Mouse (Mus musculus): ENCODE data around the gene Vegfa.

Gene Vegfa

GRCm38 (mm10) chr17:46032257-46032991, at the start of gene Vegfa:
Vegfa (minus strand) TSS chr17:46032369.
- peak; percentile 92 for DNase-seq (ENCODE audit: low spot score)

- DNase-seq (ENCODE audit: low spot score), result no peak
Measured at GRCm38 (mm10) chr17:46081657-46082056, 49.5 kb upstream of the Vegfa start.

GRCm38 (mm10) chr17:46081042-46081441, 48.9 kb upstream of the Vegfa start:
- DNase-seq (ENCODE audit: low spot score), result no peak

DNA sequence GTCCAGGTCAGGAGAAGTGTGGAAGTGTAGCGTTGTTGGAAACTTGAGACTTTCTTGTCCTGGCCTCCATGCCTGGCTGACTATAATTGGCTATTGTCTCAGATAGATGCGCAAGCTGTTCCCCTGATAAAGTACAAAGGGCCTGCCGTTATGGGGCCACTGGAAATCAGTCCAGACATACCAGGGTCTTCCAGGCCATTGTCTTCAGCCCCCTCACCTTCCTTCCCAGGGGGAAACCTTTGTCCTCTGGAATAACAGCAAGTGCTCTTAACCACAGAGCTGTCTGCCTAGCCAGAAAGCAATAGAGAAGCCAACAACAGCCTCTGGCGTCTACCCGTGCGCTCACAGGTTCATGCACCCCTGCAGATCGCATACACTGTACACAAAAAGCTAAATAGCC, 48.2 kb upstream of the Vegfa start:
- no peak for DNase-seq (ENCODE audit: low spot score)

DNA sequence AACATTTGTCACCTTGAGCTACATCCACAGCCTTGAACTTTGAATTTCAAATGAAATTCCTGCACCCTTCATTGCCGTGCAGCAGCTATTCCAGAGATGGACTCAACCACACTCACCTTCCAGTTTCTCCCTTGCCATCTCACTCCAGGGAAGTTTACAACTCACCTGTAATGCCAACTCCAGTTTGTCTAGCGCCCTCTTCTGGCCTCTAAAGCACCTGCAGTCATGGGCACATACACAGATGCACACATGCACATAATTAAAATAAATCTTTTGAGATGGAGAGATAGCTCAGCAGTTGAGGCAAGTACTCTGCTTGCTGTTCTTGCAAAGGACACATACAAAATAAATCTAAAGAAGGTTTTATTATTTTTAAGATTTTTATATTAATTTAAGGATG, 46.9 kb upstream of the Vegfa start:
- no peak for DNase-seq (ENCODE audit: low spot score)

- DNase-seq (ENCODE audit: low spot score), result no peak
Measured at GRCm38 (mm10) chr17:46077921-46078534, 45.9 kb upstream of the Vegfa start.

GRCm38 (mm10) chr17:46076260-46076551, 44.0 kb upstream of the Vegfa start:
- DNase-seq (ENCODE audit: low spot score), result no peak

GRCm38 (mm10) chr17:46075551-46076259, 43.5 kb upstream of the Vegfa start:
- DNase-seq (ENCODE audit: low spot score), result no peak

GRCm38 (mm10) chr17:46075116-46075485, 42.9 kb upstream of the Vegfa start:
- no peak for DNase-seq (ENCODE audit: low spot score)

DNA sequence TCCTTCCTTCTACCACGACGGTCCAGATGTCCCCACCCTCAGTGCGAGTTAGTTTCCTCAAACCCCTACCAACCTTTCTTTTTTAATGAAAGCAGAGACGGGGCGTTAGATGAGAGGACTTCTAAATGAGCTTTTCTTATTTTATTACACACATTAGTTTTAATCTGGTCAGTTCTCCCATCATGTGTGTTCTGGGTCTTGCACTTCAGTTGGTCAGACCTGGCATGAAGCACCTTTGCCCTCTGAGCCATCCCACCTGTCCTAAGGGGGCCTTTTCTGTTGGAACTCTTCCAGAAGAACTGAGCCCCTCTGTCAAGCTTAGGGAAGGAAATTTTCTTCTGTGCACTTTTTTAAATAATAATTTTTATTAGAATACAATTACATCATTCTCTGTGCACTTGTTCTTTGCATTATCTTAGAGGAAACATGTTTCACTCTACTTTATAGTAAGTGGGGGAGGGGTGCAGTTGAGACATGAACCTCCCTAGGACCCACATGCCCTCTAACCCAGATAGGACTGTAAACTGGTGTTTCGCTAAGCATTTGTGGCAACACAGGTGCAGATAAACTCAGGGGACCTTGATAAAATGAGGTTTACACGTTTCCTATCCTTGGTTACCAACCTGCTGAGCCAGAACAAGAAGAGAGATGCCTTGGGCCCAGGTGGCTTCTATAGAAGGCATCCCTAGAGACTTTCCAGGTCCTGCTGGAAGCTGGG, 42.4 kb upstream of the Vegfa start:
- no peak for DNase-seq (ENCODE audit: low spot score)

GRCm38 (mm10) chr17:46073730-46074301, 41.6 kb upstream of the Vegfa start:
- peak; percentile 67 for DNase-seq (ENCODE audit: low spot score)

- no peak for DNase-seq (ENCODE audit: low spot score)
Measured at GRCm38 (mm10) chr17:46071531-46071930, 39.4 kb upstream of the Vegfa start.

DNA sequence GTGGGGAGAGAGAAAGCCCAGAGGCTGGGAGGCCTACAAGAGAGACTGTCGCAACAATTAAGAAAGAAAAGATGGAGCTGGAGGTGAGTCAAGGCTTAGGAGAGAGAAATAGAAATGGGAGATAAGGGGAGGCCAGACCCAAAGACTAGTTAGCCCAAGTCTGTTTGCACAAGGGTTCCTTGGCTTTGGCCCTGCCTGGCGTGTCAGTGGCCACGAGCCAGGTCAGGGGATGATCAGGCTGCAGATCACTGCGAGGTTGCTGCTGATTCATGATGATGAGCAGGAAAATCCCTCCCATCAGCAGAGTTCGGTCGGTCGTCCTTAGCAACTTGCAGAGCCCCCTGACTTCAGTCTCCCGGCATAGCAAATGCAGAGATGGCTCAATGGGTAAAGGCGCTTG, 37.9 kb upstream of the Vegfa start:
- no peak for DNase-seq (ENCODE audit: low spot score)

GRCm38 (mm10) chr17:46063974-46064312, 31.8 kb upstream of the Vegfa start:
- no peak for DNase-seq (ENCODE audit: low spot score)

DNA sequence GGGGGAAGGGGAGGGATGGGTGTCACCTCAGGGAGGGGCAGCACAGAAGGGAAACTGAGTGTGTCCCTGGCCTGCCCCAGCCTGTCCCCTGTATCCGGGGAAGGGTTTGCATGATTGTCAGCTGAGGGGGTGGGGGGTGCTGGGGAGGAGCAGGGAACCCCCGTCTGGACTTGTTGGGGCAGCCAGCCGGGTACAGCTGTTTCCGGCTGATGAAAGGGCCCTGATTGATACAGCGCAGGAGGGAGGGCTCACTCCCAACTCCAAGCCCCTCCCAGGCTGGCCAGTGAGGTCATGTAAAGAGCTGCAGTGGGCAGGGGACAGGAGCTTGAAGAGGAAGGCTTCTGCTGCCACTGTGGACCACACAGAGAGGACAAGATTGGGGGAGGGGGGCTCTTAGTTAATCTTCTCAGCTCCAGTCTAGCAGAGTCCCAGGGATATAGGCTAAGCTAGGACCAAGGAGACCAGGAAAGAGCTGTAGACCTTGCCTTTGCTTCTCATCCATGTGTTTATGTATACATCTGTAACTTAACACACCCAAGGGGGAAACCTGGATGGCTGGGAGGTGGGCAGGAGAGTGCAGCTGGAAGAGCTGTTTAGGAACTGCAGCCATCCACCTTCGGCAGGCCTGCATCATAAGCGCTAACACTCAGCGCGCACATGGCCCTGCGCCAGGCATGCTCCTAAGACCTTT, 31.3 kb upstream of the Vegfa start:
- no peak for DNase-seq (ENCODE audit: low spot score)

DNA sequence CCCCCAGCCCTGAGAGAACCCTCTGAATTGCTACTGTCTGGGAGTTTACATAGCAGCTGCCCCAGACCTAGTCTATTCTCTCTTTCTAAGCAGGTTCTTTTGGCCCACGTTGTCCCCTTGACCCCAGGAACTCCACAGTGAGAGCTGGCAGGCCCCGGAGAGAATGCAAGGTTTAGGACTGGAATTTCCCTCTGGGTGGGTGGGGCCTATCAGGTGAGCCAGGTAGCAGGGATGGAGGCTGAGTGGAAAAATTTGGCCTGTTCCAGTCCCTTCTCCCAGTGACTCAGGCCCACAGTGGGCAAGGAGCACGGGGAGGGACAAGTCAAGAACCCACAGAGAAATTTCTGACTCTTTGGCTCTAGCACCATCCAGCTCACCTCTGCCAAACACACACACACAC, 28.1 kb upstream of the Vegfa start:
- DNase-seq (ENCODE audit: low spot score), result no peak

DNA sequence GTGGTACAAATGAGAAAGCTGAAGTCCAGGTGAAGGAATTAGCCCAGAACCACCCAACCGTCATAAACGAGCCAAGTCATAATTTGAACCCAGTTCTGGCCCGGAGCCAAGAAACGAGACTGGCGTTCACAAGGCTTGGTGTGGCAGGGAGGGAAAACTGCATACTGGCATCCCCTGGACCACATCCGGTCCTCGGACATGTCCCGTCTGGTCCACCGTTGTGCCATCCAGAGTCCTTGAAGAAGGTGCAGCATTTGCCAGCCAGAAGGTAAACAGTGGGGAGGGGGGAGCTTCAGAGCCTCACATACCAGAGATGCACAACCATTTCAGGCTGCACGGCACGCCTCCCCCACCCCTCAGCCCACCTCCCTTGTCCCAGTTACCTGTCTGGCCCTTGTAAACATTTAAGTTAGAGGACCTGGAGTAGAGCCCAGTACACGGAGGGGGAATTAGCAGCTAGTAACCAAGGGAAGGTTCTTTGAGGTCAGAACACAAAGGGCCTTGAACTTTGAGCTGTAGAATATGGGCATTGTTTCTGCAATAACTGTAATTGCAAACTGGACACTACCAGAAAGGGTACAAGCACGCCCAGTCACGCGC, 27.2 kb upstream of the Vegfa start:
- DNase-seq (ENCODE audit: low spot score), result no peak

- no peak for DNase-seq (ENCODE audit: low spot score)
Measured at GRCm38 (mm10) chr17:46056288-46056687, 24.1 kb upstream of the Vegfa start.

GRCm38 (mm10) chr17:46055736-46056135, 23.6 kb upstream of the Vegfa start:
- DNase-seq (ENCODE audit: low spot score), result no peak

GRCm38 (mm10) chr17:46053291-46053842, 21.2 kb upstream of the Vegfa start:
- DNase-seq (ENCODE audit: low spot score), result no peak

DNA sequence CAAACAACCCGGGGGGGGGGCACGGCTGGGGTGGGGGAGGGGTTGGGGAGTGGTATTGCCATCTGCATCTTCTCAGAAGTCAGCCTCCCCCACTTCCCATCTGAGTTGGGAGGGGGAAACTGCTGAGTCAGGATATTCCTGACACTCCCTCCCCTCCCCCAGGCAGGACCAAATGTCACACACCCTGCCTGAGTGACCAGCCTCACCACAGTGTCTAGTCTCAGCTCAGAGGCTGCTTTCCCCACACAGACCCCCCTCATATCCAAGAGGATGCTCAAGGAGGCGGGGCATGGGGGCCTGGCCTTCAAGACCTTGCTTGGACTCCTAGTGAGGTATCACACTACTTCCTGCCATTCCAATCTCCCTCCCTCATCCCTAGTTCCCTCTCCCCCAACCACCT, 20.0 kb upstream of the Vegfa start:
- DNase-seq (ENCODE audit: low spot score), result no peak

All from ovary, postnatal 14 days (tissue).